Mouse (Mus musculus) CH12.LX (cell line): ENCODE measurements at regions not wholly inside any gene's neighbourhood (a gene's known extent, or its start where the extent isn't known, plus 50 kb on each side); places are given as distances from the start of the nearest gene placed in this dataset.

Experiments
- CHD2 ChIP-seq: IDR thresholded peaks from 2 replicates; pipeline ENCODE4 v1.6.1; 2011; ENCODE audit warnings: low read length, improper control_type of control experiment
- CTCF ChIP-seq, 2 experiments: IDR thresholded peaks in 1 of 2; conservative IDR thresholded peaks in 1 of 2; 2 replicates each; pipeline ENCODE4 v1.5.1; 2011 to 2012; ENCODE audit warnings: low read depth in 2 of 2, low read length in 2 of 2, improper control_type of control experiment in 1 of 2, inconsistent platforms in 1 of 2, mild to moderate bottlenecking in 1 of 2, moderate library complexity in 1 of 2
- EP300 ChIP-seq: IDR thresholded peaks from 2 replicates; pipeline ENCODE4 v1.6.1; 2011; ENCODE audit warnings: low read length, improper control_type of control experiment
- GABPA ChIP-seq: IDR thresholded peaks from 2 replicates; pipeline ENCODE4 v1.6.1; 2012; ENCODE audit warnings: low read depth, low read length, improper control_type of control experiment, inconsistent platforms; ENCODE audit not compliant: insufficient replicate concordance
- HCFC1 ChIP-seq: IDR thresholded peaks from 2 replicates; pipeline ENCODE4 v1.6.1; 2012; ENCODE audit warnings: low read depth, mild to moderate bottlenecking, inconsistent platforms, low read length, improper control_type of control experiment
- MEF2A ChIP-seq: IDR thresholded peaks from 2 replicates; pipeline ENCODE4 v1.6.1; 2014; ENCODE audit warnings: low read depth, mild to moderate bottlenecking, inconsistent platforms, low read length, improper control_type of control experiment, borderline replicate concordance
- NELFE ChIP-seq: IDR thresholded peaks from 2 replicates; pipeline ENCODE4 v1.6.1; 2011; ENCODE audit warnings: low read depth, low read length, improper control_type of control experiment
- POLR2A ChIP-seq: IDR thresholded peaks from 2 replicates; pipeline ENCODE4 v1.6.1; 2011; ENCODE audit warnings: low read depth, mild to moderate bottlenecking, improper control_type of control experiment, low read length
- SIN3A ChIP-seq: IDR thresholded peaks from 2 replicates; pipeline ENCODE4 v1.6.1; 2012; ENCODE audit warnings: low read length, improper control_type of control experiment, inconsistent platforms

DNA sequence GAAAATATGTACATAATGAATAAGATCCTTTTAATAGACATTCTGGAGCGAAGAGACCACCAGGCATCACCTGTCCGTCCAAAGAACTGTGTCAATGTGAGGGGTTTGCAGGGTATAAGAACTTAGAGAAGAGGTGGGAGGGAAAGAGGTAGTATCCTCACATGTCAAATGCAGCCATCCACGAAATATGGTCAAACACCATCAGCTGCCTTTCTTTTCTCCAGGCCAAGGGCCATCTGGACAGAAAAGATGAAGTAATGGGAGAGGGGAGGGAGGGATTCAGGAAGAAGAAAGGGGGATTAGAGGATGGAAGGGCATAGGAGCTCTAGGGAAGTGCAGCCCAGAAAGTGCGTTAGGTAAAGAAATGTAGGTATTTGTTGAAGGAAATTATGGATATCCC, 141.0 kb upstream of the Dock10 start:
- no peak for TF ChIP-seq CTCF (conservative IDR thresholded peaks at IDR 0.05 in 1 of 2, IDR thresholded peaks at IDR 0.05 in 1 of 2; ENCODE audit: low read depth in 2 of 2, low read length in 2 of 2)
- no peak for TF ChIP-seq NELFE
- TF ChIP-seq SIN3A, result no peak
- no peak for TF ChIP-seq EP300
- TF ChIP-seq MEF2A, result no peak
- TF ChIP-seq POLR2A, result no peak
- no peak for TF ChIP-seq HCFC1
- TF ChIP-seq CHD2, result no peak
- TF ChIP-seq GABPA, result no peak
